Mouse (Mus musculus) midbrain, embryonic 12.5 days (tissue): ENCODE data around the gene Arhgap4. TPM values are rescaled to one million over a fixed set of nuclear protein-coding genes. Genes with fewer than 3 reads are reported as not detected.
A peak's percentile ranks its signal among the peaks of the same experiment; 100 is the strongest.

Experiments
- ATAC-seq: fragments of 200-750 bp; cut with Nextera tagmentation; 2 replicates; pipeline ENCODE4 v1.8.0; 2017; ENCODE audit warnings: low read depth, moderate TSS enrichment, moderate library complexity; ENCODE audit not compliant: low FRiP score
- H3K27ac ChIP-seq: fragments of 300-500 bp; sonication (generic); replicated peaks from 2 replicates; pipeline ENCODE4 v1.5.1; 2016; ENCODE audit warnings: mild to moderate bottlenecking
- H3K27me3 ChIP-seq: fragments of 300-500 bp; sonication (generic); 2 replicates; pipeline ENCODE4 v1.6.1; 2016; ENCODE audit warnings: mild to moderate bottlenecking
- H3K36me3 ChIP-seq: fragments of 300-500 bp; sonication (generic); 2 replicates; pipeline ENCODE4 v1.6.1; 2016
- H3K4me1 ChIP-seq: fragments of 300-500 bp; sonication (generic); 2 replicates; pipeline ENCODE4 v1.6.1; 2016
- H3K4me2 ChIP-seq: fragments of 300-500 bp; sonication (generic); replicated peaks from 2 replicates; pipeline ENCODE4 v1.6.1; 2016; ENCODE audit warnings: mild to moderate bottlenecking, moderate library complexity
- H3K4me3 ChIP-seq: fragments of 300-500 bp; sonication (generic); 2 replicates; pipeline ENCODE4 v1.5.1; 2016; ENCODE audit warnings: mild to moderate bottlenecking
- H3K9ac ChIP-seq: fragments of 300-500 bp; sonication (generic); replicated peaks from 2 replicates; pipeline ENCODE4 v1.6.1; 2016; ENCODE audit warnings: mild to moderate bottlenecking, moderate library complexity
- H3K9me3 ChIP-seq: fragments of 300-500 bp; sonication (generic); 2 replicates; pipeline ENCODE4 v1.6.1; 2016; ENCODE audit warnings: mild to moderate bottlenecking
- WGBS: fragments of 180-500 bp; shearing (Covaris S2); methylation state at CpG from one replicate; pipeline ENCODE4 v1.1.7; 2016; 5-methylcytosine and 5-hydroxymethylcytosine counted together
- polyA plus RNA-seq: library from polyadenylated mRNA; unstranded; fragments of >200 nt; fragmentation: Nextera tagmentation; extraction: Ambion mirVana; gene quantifications from 2 replicates; pipeline ENCODE4 v1.2.1, GENCODE M21; 2016

Arhgap4 gene
- polyA plus RNA-seq, 1 experiment from 2014 or later: 2.8 TPM

- no peaks in the 10 kb centered on the region for H3K9me3 ChIP-seq
- ATAC-seq: peak; percentile 59; the same call in 1 of the 2 replicates
- WGBS: 34% methylated on average over 4 of the region's 4 CpGs
- H3K27me3 ChIP-seq: no peaks in the 10 kb centered on the region
- no peak overlapping the region for H3K4me2 ChIP-seq
- no peak overlapping the region for H3K9ac ChIP-seq
- H3K27ac ChIP-seq: no peak overlapping the region
- H3K36me3 ChIP-seq: peaks cover 96% of the 10 kb centered on the region
- H3K4me1 ChIP-seq: no peaks in the 10 kb centered on the region
- no peak overlapping the region for H3K4me3 ChIP-seq
Measured at GRCm38 (mm10) chrX:73948647-73949046, 27.0 kb upstream of the Arhgap4 start.

DNA sequence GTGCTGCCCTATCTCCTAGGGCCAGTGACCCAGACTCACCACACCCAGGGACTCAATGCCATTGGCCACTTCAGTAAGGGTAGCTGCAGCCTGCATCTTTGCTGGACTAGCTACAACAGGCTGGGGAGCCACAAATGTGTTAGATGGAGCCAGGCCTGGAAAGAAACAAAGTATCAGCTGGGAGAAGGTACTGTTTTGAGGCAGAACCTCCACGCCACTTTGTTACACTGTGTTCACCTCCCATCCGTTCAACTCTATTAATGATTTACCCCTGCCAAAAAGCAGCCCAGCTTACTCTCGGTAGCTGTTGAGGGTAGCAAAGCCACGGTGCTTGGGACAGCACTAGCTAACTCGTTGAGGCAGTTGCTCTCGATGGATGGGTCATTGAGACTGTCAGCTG is 25.2 kb upstream of the Arhgap4 start:
- no peaks in the 10 kb centered on the region for H3K27me3 ChIP-seq

DNA sequence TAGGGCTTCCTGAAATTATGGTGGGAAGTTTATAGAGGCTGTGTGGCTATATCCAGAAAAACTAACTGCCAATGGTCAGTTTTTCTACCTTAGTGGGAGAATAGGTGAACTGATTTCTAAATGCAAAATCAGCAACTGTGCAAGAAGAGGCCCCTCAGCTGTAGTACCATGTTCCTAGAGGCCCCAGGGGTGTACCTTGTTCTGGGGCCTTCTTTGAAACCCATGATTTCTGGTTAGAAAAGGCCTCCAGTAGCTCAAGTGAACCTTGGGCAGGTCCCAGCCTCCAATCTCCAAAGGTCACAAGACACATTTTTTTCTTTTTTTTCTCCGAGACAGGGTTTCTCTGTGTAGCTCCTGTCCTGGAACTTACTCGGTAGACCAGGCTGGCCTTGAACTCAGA is 20.6 kb upstream of the Arhgap4 start:
- Histone ChIP-seq H3K36me3 (peaks cover 56% of the 10 kb centered on the region), H3K4me3 (no peak overlapping the region), H3K27ac (no peak overlapping the region), H3K9me3 (no peaks in the 10 kb centered on the region), H3K27me3 (no peaks in the 10 kb centered on the region), H3K9ac (no peak overlapping the region), H3K4me2 (no peak overlapping the region), H3K4me1 (no peaks in the 10 kb centered on the region)
- 89% methylated on average over 2 of the region's 2 CpGs for WGBS
- no peak for ATAC-seq

More for the DNA sequence above, 25.2 kb upstream of the Arhgap4 start:
- 94% methylated on average over 6 of the region's 6 CpGs for WGBS
- Histone ChIP-seq H3K4me3 (no peak overlapping the region), H3K27ac (no peak overlapping the region), H3K36me3 (peaks cover 92% of the 10 kb centered on the region), H3K9me3 (no peaks in the 10 kb centered on the region), H3K4me1 (no peaks in the 10 kb centered on the region), H3K4me2 (no peak overlapping the region), H3K9ac (no peak overlapping the region)
- ATAC-seq: no peak

DNA sequence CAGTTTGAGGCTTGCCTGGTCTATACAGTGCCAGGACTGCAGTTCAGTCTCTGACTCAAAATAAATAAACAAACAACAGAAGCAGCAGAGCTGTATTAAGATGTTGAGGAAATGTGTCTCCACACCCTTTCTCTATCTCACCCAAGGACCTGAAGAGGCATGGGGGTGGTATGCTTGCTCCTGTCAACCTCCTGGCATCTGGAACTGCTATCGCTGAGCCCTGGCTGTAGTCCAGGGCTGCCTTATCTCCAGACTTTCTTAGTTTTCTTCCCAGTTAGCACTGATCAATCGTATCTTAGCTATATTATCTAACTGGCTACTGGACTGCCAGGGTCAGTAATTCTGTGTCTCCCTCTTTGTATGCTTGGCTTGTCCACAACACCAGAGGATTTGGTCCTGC is 20.2 kb upstream of the Arhgap4 start:
- no peak overlapping the region for H3K4me2 ChIP-seq
- no peak overlapping the region for H3K4me3 ChIP-seq
- H3K9ac ChIP-seq: no peak overlapping the region
- no peak for ATAC-seq
- peaks cover 52% of the 10 kb centered on the region for H3K36me3 ChIP-seq
- H3K27ac ChIP-seq: no peak overlapping the region
- no peaks in the 10 kb centered on the region for H3K27me3 ChIP-seq
- H3K9me3 ChIP-seq: no peaks in the 10 kb centered on the region
- no peaks in the 10 kb centered on the region for H3K4me1 ChIP-seq
- WGBS: 83% methylated on average over 2 of the region's 2 CpGs

DNA sequence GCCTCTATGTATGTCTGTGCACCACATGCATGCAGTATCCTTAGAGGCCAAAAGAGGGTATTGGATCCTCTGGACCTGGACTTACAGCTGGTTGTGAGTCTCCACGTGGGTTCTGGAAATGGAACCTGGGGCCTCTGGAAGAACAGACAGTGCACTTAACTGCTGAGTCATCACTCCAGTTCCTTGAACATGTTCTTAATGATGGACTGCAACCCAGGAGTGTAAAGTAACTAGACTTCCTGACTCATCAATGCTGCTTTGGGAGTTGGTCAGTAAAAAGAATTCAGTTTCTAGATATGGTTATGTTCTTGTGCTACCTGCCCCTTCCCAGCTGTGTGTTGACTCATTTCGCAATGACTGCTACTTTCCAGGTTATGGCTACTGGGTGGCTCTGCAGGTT is 10.2 kb upstream of the Arhgap4 start:
- 76% methylated on average over 2 of the region's 2 CpGs for WGBS
- no peak overlapping the region for H3K9ac ChIP-seq
- H3K36me3 ChIP-seq: no peaks in the 10 kb centered on the region
- no peaks in the 10 kb centered on the region for H3K4me1 ChIP-seq
- H3K4me3 ChIP-seq: no peak overlapping the region
- no peak overlapping the region for H3K4me2 ChIP-seq
- H3K27me3 ChIP-seq: no peaks in the 10 kb centered on the region
- no peak for ATAC-seq
- H3K9me3 ChIP-seq: no peaks in the 10 kb centered on the region
- no peak overlapping the region for H3K27ac ChIP-seq

- Histone ChIP-seq H3K27me3 (no peaks in the 10 kb centered on the region), H3K27ac (no peak within 1 kb of the TSS)
Measured at GRCm38 (mm10) chrX:73930402-73931062, 8.9 kb upstream of the Arhgap4 start, which contains the start of gene Renbp. Gene Renbp (minus strand): TSS chrX:73930850.

DNA sequence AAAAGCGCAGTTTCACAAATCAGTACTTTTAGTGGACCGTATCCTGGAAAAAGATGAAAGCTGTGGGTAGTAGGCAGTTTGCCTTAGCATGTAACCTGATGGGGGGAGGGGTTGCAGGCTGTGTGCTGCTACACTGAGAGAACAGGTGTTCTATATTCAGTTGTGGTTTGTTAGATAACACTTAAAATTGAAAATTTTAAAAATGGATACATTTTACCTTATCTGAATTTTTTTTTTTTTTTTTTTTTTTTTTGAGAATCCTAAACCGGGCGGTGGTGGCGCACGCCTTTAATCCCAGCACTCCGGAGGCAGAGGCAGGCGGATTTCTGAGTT is 846 bp upstream of the Arhgap4 start:
- peak overlapping the region; percentile 51 for H3K9ac ChIP-seq
- H3K27ac ChIP-seq: peak overlapping the region; percentile 68; the same call in 1 of the 2 replicates
- peaks cover 7% of the 10 kb centered on the region for H3K4me1 ChIP-seq
- 75% methylated on average over 8 of the region's 8 CpGs for WGBS
- H3K4me2 ChIP-seq: peak overlapping the region; percentile 65
- H3K36me3 ChIP-seq: peaks cover 21% of the 10 kb centered on the region; the same call in 1 of the 2 replicates
- peak overlapping the region; percentile 58 for H3K4me3 ChIP-seq
- no peaks in the 10 kb centered on the region for H3K27me3 ChIP-seq
- H3K9me3 ChIP-seq: no peaks in the 10 kb centered on the region
- ATAC-seq: no peak

More at GRCm38 (mm10) chrX:73930402-73931062, 8.9 kb upstream of the Arhgap4 start, which contains the start of gene Renbp:
- ATAC-seq: no peak
- Histone ChIP-seq H3K9me3 (no peaks in the 10 kb centered on the region), H3K4me3 (0 out of 2 replicates have a peak within 1 kb of the TSS, but pooled peaks have one; percentile 4), H3K4me2 (0 out of 2 replicates have a peak within 1 kb of the TSS, but pooled peaks have one; percentile 7), H3K36me3 (no peaks in the 10 kb centered on the region), H3K4me1 (no peaks in the 10 kb centered on the region), H3K9ac (no peak within 1 kb of the TSS)
- WGBS: 40% methylated on average over 17 of the region's 17 CpGs

GRCm38 (mm10) chrX:73921285-73921822 is 316 bp downstream of the Arhgap4 start:
- H3K4me2 ChIP-seq: peak overlapping the region; percentile 65
- H3K36me3 ChIP-seq: peaks cover 28% of the 10 kb centered on the region
- peaks cover 7% of the 10 kb centered on the region for H3K4me1 ChIP-seq
- H3K27me3 ChIP-seq: no peaks in the 10 kb centered on the region
- 23% methylated on average over 34 of the region's 34 CpGs for WGBS
- ATAC-seq: peak; percentile 32; the same call in 1 of the 2 replicates
- H3K27ac ChIP-seq: peak overlapping the region; percentile 71; the same call in 1 of the 2 replicates
- peak overlapping the region; percentile 69 for H3K9ac ChIP-seq
- no peaks in the 10 kb centered on the region for H3K9me3 ChIP-seq
- H3K4me3 ChIP-seq: peak overlapping the region; percentile 58

DNA sequence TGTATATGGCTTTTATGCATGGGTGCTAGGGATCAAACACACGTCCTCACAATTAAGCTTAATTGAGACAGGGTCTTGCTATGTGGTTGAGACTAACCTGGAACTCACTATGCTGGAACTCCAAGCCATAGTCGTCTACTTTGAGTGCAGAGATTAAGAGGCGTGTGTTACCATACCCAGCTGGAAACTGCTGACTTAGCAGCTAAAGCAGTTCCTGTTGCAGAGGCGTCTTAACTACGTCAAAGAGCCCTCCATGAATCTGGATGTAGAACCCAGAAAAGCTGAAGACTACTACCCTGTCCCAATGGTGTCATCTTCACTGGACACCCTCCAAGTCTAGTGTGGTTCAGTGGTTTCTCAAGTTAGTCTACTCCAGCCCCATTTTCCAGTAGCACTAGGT is 3.0 kb downstream of the Arhgap4 start:
- 85% methylated on average over 5 of the region's 5 CpGs for WGBS
- Histone ChIP-seq H3K9me3 (no peaks in the 10 kb centered on the region), H3K4me2 (no peak overlapping the region), H3K27ac (no peak overlapping the region), H3K36me3 (peaks cover 28% of the 10 kb centered on the region), H3K9ac (no peak overlapping the region), H3K27me3 (no peaks in the 10 kb centered on the region), H3K4me1 (peaks cover 7% of the 10 kb centered on the region), H3K4me3 (no peak overlapping the region)
- no peak for ATAC-seq

GRCm38 (mm10) chrX:73916945-73917344 is 4.7 kb downstream of the Arhgap4 start:
- Histone ChIP-seq H3K4me2 (no peak overlapping the region), H3K36me3 (peaks cover 28% of the 10 kb centered on the region), H3K27me3 (no peaks in the 10 kb centered on the region), H3K9ac (no peak overlapping the region), H3K9me3 (no peaks in the 10 kb centered on the region), H3K4me3 (no peak overlapping the region), H3K27ac (no peak overlapping the region), H3K4me1 (peaks cover 7% of the 10 kb centered on the region)
- ATAC-seq: no peak
- WGBS: 75% methylated on average over 8 of the region's 8 CpGs

GRCm38 (mm10) chrX:73914827-73915703 is 6.6 kb downstream of the Arhgap4 start:
- Histone ChIP-seq H3K9ac (no peak overlapping the region), H3K36me3 (peaks cover 28% of the 10 kb centered on the region), H3K9me3 (no peaks in the 10 kb centered on the region), H3K4me3 (peak overlapping the region; percentile 21), H3K4me1 (no peaks in the 10 kb centered on the region), H3K27me3 (no peaks in the 10 kb centered on the region; the same call in 1 of the 2 replicates), H3K4me2 (peak overlapping the region; percentile 42), H3K27ac (peak overlapping the region; percentile 73)
- peak; percentile 98 for ATAC-seq
- WGBS: 30% methylated on average over 31 of the region's 31 CpGs

GRCm38 (mm10) chrX:73911588-73911987 is 10.1 kb downstream of the Arhgap4 start:
- no peak overlapping the region for H3K9ac ChIP-seq
- H3K4me1 ChIP-seq: no peaks in the 10 kb centered on the region
- H3K36me3 ChIP-seq: no peaks in the 10 kb centered on the region
- no peak overlapping the region for H3K4me3 ChIP-seq
- 76% methylated on average over 2 of the region's 2 CpGs for WGBS
- no peaks in the 10 kb centered on the region; the same call in 1 of the 2 replicates for H3K27me3 ChIP-seq
- H3K4me2 ChIP-seq: no peak overlapping the region
- ATAC-seq: no peak
- H3K9me3 ChIP-seq: no peaks in the 10 kb centered on the region
- H3K27ac ChIP-seq: no peak overlapping the region
